8 mouse cellular contexts compared by ENCODE assay signal in the genomic region with DNA sequence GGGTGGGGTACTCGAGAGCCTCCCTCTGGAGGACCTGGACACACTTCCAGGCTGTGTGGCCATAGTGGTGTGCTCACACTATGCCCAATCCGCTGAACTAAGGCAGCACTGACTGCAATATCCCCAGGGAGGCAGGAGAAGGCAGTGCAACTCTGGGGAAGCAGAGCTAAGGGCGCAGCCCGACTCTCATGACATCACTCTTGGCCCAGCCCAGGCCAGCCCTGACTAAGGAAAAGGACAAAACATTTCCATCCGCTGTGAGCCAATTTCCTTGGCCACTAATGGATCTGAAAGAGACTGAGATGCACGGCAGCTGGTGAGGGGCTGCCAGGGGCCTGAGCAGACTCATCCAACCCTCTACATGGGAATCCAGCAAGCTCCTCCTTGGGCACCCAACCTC. TPM values are rescaled to one million over a fixed set of nuclear protein-coding genes. Genes with fewer than 3 reads are reported as not detected.
DNase-seq lines count a peak whose midpoint lies in the region; ATAC-seq and TF ChIP-seq lines count a peak whose summit lies in the region.

No protein-coding gene starts in this region.

- DNase-seq in cerebellum, adult 2 months, result peak; percentile 22 to 34
- DNase-seq in cerebellum, postnatal 36 days, result no peak
- DNase-seq in MN1 (ENCODE audit: low spot score), result peak; percentile 92
- peak; percentile 89 to 95 for DNase-seq in heart, adult 18-20 months
- peak; percentile 39 to 41 for DNase-seq in layer of hippocampus, adult 2 months (ENCODE audit: low spot score in 2 of 2)
- no peak for DNase-seq in thymus, adult 18-20 months

- peak; percentile 17; the same call in 1 of the 2 replicates for TF ChIP-seq CTCF in cerebellum, adult 2 months (IDR thresholded peaks at IDR 0.05; ENCODE audit: borderline replicate concordance, insufficient read depth, low read depth, low read length)
- TF ChIP-seq CTCF in layer of hippocampus, adult 2 months (conservative IDR thresholded peaks at IDR 0.05), result peak; percentile 74
- TF ChIP-seq CTCF in testis, adult 2 months (IDR thresholded peaks at IDR 0.05; ENCODE audit: control insufficient read depth, insufficient read depth, insufficient replicate concordance, low read depth, low read length), result peak; percentile 36; the same call in 1 of the 2 replicates

- no peak overlapping the region for H3K4me3 ChIP-seq in cerebellum, adult 2 months (replicated peaks; ENCODE audit: insufficient read depth, low read depth, low read length)
- no peak overlapping the region for H3K4me3 ChIP-seq in layer of hippocampus, adult 2 months
- no peak overlapping the region for H3K4me3 ChIP-seq in testis, adult 2 months (ENCODE audit: control insufficient read depth, low read depth, low read length)
- no peak overlapping the region for H3K4me3 ChIP-seq in midbrain, embryonic 15.5 days

- no peak overlapping the region for H3K4me2 ChIP-seq in midbrain, embryonic 15.5 days

- ATAC-seq in midbrain, embryonic 15.5 days (replicated peaks), result no peak

- 54% methylated on average over 6 of the region's 6 CpGs for WGBS in cerebellum, adult 2 months
- 87% methylated on average over 6 of the region's 6 CpGs for WGBS in midbrain, embryonic 15.5 days

- peak overlapping the region; percentile 10; the same call in 1 of the 2 replicates for H3K27ac ChIP-seq in cerebellum, adult 2 months (ENCODE audit: insufficient read depth, low read length)
- peak overlapping the region; percentile 79 for H3K27ac ChIP-seq in layer of hippocampus, adult 2 months
- H3K27ac ChIP-seq in testis, adult 2 months (ENCODE audit: control insufficient read depth, insufficient read depth, low read depth, low read length), result no peak overlapping the region
- no peak overlapping the region for H3K27ac ChIP-seq in midbrain, embryonic 15.5 days

- no peak overlapping the region for H3K9ac ChIP-seq in midbrain, embryonic 15.5 days

- no peaks in the 10 kb centered on the region for H3K9me3 ChIP-seq in midbrain, embryonic 15.5 days

- H3K36me3 ChIP-seq in testis, adult 2 months (ENCODE audit: control insufficient read depth, insufficient read depth, low read length), result no peaks in the 10 kb centered on the region
- peaks cover 17% of the 10 kb centered on the region; the same call in 1 of the 2 replicates for H3K36me3 ChIP-seq in midbrain, embryonic 15.5 days (replicated peaks)

- H3K27me3 ChIP-seq in cerebellum, adult 2 months (ENCODE audit: control insufficient read depth, insufficient read depth, low read length), result no peaks in the 10 kb centered on the region
- H3K27me3 ChIP-seq in testis, adult 2 months (ENCODE audit: control insufficient read depth, insufficient read depth, low read length), result no peaks in the 10 kb centered on the region
- no peaks in the 10 kb centered on the region for H3K27me3 ChIP-seq in midbrain, embryonic 15.5 days (replicated peaks)

- TF ChIP-seq POLR2A in cerebellum, adult 2 months (IDR thresholded peaks at IDR 0.05; ENCODE audit: borderline replicate concordance, insufficient read depth, low read length), result no peak
- TF ChIP-seq POLR2A in testis, adult 2 months (IDR thresholded peaks at IDR 0.05; ENCODE audit: control insufficient read depth, low read depth, low read length), result no peak

- peaks cover 13% of the 10 kb centered on the region for H3K4me1 ChIP-seq in cerebellum, adult 2 months (ENCODE audit: control insufficient read depth, insufficient read depth, low read length)
- peaks cover 12% of the 10 kb centered on the region for H3K4me1 ChIP-seq in testis, adult 2 months (ENCODE audit: control insufficient read depth, insufficient read depth, low read length)
- H3K4me1 ChIP-seq in midbrain, embryonic 15.5 days, result peaks cover 14% of the 10 kb centered on the region; the same call in 1 of the 2 replicates

RNA-seq across cellular contexts. Expression of gene Tmem184b, which starts 25.7 kb away (rescaled TPM):
- 88.5 and 95.4 TPM in 2 replicates for polyA plus RNA-seq in cerebellum, adult 2 months (2012; rRNA removed)
- 10 to 100 TPM; 34.8 to 36.7 TPM for total RNA-seq in heart, adult 18-20 months (2021)
- total RNA-seq in layer of hippocampus, adult 2 months (2021), result 10 to 100 TPM; 53.6 to 56.0 TPM
- 9.7 and 11.8 TPM in 2 replicates for polyA plus RNA-seq in testis, adult 2 months (2012; rRNA removed)
- polyA plus RNA-seq in midbrain, embryonic 15.5 days (2015; fragmentation: Nextera tagmentation; extraction: Ambion mirVana), result 47.9 and 54.9 TPM in 2 replicates

RNA-seq across cellular contexts. Expression of gene Maff, which starts 31.3 kb away (rescaled TPM):
- polyA plus RNA-seq in cerebellum, adult 2 months (2012; rRNA removed), result 0.78 and 0.80 TPM in 2 replicates
- total RNA-seq in heart, adult 18-20 months (2021), result 10 to 100 TPM; 12.8 to 17.6 TPM
- 1 to 10 TPM in 1 of 2 experiments, under 1 TPM in 1; 0.87 to 1.8 TPM for total RNA-seq in layer of hippocampus, adult 2 months (2021)
- polyA plus RNA-seq in testis, adult 2 months (2012; rRNA removed), result 0.77 and 1.1 TPM in 2 replicates
- polyA plus RNA-seq in midbrain, embryonic 15.5 days (2015; fragmentation: Nextera tagmentation; extraction: Ambion mirVana), result 0.80 and 1.0 TPM in 2 replicates

RNA-seq across cellular contexts. Expression of gene Pla2g6, which starts 49.5 kb away (rescaled TPM):
- polyA plus RNA-seq in cerebellum, adult 2 months (2012; rRNA removed), result 26.1 and 27.3 TPM in 2 replicates
- 10 to 100 TPM in 1 of 2 experiments, 1 to 10 TPM in 1; 9.4 to 11.3 TPM for total RNA-seq in heart, adult 18-20 months (2021)
- total RNA-seq in layer of hippocampus, adult 2 months (2021), result 10 to 100 TPM; 23.8 to 23.9 TPM
- polyA plus RNA-seq in testis, adult 2 months (2012; rRNA removed), result 303 and 357 TPM in 2 replicates
- 29.2 and 37.1 TPM in 2 replicates for polyA plus RNA-seq in midbrain, embryonic 15.5 days (2015; fragmentation: Nextera tagmentation; extraction: Ambion mirVana)

Comparison
In these comparisons a context has a peak if more than half of its experiments do, and no peak if none do; other contexts are left out.
1. DNase-seq: peak in cerebellum, adult 2 months (2 of 2), MN1 (single experiment), heart, adult 18-20 months (2 of 2) and layer of hippocampus, adult 2 months (2 of 2); none in cerebellum, postnatal 36 days (0 of 2) and thymus, adult 18-20 months (0 of 2).
2. H3K27ac ChIP-seq: peak in cerebellum, adult 2 months (single experiment) and layer of hippocampus, adult 2 months (single experiment); none in testis, adult 2 months (single experiment) and midbrain, embryonic 15.5 days (single experiment).
3. CTCF ChIP-seq: peak in every context shown above with its lines; median percentile 74 in layer of hippocampus, adult 2 months; 36 in testis, adult 2 months; 17 in cerebellum, adult 2 months.